Mouse (Mus musculus) thymus, adult 2 months (tissue): ENCODE results near the gene Golph3l. TPM values are rescaled to one million over a fixed set of nuclear protein-coding genes. Genes with fewer than 3 reads are reported as not detected.

Experiments used
- DNase-seq: peaks from one replicate; pipeline ENCODE4 v3.0.0; 2021
- H3K27ac ChIP-seq: fragments of 200-500 bp; 2 replicates; pipeline ENCODE4 v1.5.1; 2012; ENCODE audit warnings: low read length, control low read depth; ENCODE audit not compliant: control insufficient read depth, insufficient read depth
- H3K27me3 ChIP-seq: fragments of 200-500 bp; 2 replicates; pipeline ENCODE4 v1.6.1; 2012; ENCODE audit warnings: mild to moderate bottlenecking, low read length, moderate library complexity, mixed read lengths; ENCODE audit not compliant: control insufficient read depth, insufficient read depth
- H3K36me3 ChIP-seq: fragments of 200-500 bp; 2 replicates; pipeline ENCODE4 v1.6.1; 2012; ENCODE audit warnings: mild to moderate bottlenecking, low read length, moderate library complexity; ENCODE audit not compliant: control insufficient read depth, insufficient read depth
- H3K4me1 ChIP-seq: fragments of 200-500 bp; replicated peaks from 2 replicates; pipeline ENCODE4 v1.6.1; 2012; ENCODE audit warnings: low read length; ENCODE audit not compliant: control insufficient read depth, insufficient read depth
- H3K4me3 ChIP-seq: fragments of 200-500 bp; 2 replicates; pipeline ENCODE4 v1.5.1; 2012; ENCODE audit warnings: mild to moderate bottlenecking, low read length, control low read depth, moderate library complexity; ENCODE audit not compliant: control insufficient read depth, insufficient read depth
- CTCF ChIP-seq: fragments of 200-500 bp; IDR thresholded peaks from 2 replicates; pipeline ENCODE4 v1.5.1; 2012; ENCODE audit warnings: mild to moderate bottlenecking, control low read depth, low read length, moderate library complexity, borderline replicate concordance; ENCODE audit not compliant: control insufficient read depth, poor library complexity, insufficient read depth; ENCODE audit errors: extremely low read depth
- POLR2A ChIP-seq: fragments of 200-500 bp; IDR thresholded peaks from 2 replicates; pipeline ENCODE4 v1.6.1; 2012; ENCODE audit warnings: mild to moderate bottlenecking, low read length, control low read depth, moderate library complexity; ENCODE audit not compliant: control insufficient read depth, poor library complexity, insufficient read depth; ENCODE audit errors: extremely low read depth
- WGBS: fragments of 180-500 bp; shearing (Covaris S2); methylation state at CpG from one replicate; pipeline ENCODE4 v1.1.7; 2018; 5-methylcytosine and 5-hydroxymethylcytosine counted together
- polyA plus RNA-seq: library from polyadenylated mRNA; depleted of rRNA; stranded (reverse); fragments of >200 nt; gene quantifications from 2 replicates; pipeline ENCODE4 v1.2.3, GENCODE M21; 2012

Golph3l gene
- polyA plus RNA-seq, 1 experiment: 8.6 TPM

DNA sequence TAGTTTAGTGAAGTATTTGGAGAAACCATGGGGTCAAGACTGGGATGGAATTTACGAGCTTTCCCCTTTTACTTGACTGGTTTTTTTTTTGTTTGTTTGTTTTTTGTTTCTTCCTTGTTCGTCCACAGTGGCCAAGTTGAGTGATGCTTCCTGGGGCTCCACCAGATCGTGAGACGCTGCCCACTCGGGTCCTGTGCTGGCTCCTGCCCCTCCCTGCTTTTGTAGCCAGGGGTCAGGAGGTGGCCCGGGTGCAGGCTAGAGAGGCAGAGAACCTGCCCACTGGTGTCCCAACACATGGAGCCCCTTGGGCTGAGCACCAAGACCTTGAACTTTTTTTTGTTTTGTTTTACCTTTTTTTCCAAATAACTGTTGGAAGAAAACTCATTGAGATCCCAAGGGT lies 42.6 kb downstream of the Golph3l start:
- no peak overlapping the region for H3K4me3 ChIP-seq
- no peak overlapping the region for H3K27ac ChIP-seq
- 89% methylated on average over 6 of the region's 6 CpGs for WGBS
- DNase-seq: no peak
- no peaks in the 10 kb centered on the region for H3K4me1 ChIP-seq
- peaks cover 81% of the 10 kb centered on the region for H3K36me3 ChIP-seq
- no peak for TF ChIP-seq CTCF
- TF ChIP-seq POLR2A: no peak
- H3K27me3 ChIP-seq: no peaks in the 10 kb centered on the region

GRCm38 (mm10) chr3:95632648-95633588 lies 44.2 kb downstream of the Golph3l start:
- DNase-seq: no peak
- TF ChIP-seq POLR2A (no peak), CTCF (no peak)
- H3K27ac ChIP-seq: no peak overlapping the region; the same call in 1 of the 2 replicates
- H3K4me1 ChIP-seq: no peaks in the 10 kb centered on the region
- no peaks in the 10 kb centered on the region for H3K27me3 ChIP-seq
- WGBS: 90% methylated on average over 12 of the region's 12 CpGs
- peaks cover 73% of the 10 kb centered on the region for H3K36me3 ChIP-seq
- H3K4me3 ChIP-seq: no peak overlapping the region

DNA sequence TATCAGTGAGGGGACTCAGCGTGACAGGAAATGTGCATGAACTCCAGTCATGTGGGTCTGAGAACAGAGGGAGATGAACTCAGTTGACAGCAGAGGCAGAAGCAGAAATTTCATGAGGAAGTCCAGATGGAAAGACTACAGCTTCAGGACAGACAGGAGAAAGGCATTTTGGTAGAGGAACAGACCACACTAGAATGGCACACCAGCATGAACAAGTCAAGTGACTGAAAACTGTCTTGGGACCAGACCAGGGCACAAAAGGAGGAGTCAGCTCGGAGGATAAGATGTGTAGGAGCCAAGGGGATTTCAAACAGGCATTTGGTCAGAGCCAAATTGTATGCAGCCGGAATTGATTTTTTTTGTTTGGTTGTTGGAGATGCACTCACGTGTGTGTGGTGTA lies 46.9 kb downstream of the Golph3l start:
- Histone ChIP-seq H3K27me3 (no peaks in the 10 kb centered on the region), H3K4me3 (no peak overlapping the region), H3K27ac (no peak overlapping the region), H3K36me3 (peaks cover 47% of the 10 kb centered on the region), H3K4me1 (no peaks in the 10 kb centered on the region; the same call in 1 of the 2 replicates)
- TF ChIP-seq CTCF (no peak), POLR2A (no peak)
- WGBS: 82% methylated on average over 4 of the region's 4 CpGs
- no peak for DNase-seq

DNA sequence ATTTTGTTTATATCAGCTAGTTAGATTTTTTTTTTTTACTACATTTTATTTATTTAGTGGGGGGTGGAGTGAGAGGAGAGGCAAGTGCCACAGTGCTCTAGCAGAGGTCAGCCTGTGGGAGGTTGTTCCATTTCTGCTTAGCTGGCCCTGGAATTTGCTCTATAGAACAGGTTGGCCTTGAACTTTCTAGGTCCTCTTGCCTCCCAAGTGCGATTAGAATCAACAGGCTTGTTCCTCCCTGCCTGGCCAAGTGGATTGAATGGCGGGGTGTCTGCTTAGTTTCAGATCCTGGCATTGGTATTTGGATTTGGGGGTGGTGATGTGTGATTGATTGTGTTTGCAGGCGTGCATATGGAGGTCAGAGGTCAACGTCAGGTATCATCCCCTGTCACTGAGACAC lies 47.3 kb downstream of the Golph3l start:
- H3K36me3 ChIP-seq: peaks cover 45% of the 10 kb centered on the region

GRCm38 (mm10) chr3:95639694-95640093 lies 51.0 kb downstream of the Golph3l start:
- Histone ChIP-seq H3K4me1 (peaks cover 2% of the 10 kb centered on the region), H3K4me3 (no peak overlapping the region), H3K27me3 (no peaks in the 10 kb centered on the region), H3K36me3 (peaks cover 18% of the 10 kb centered on the region), H3K27ac (no peak overlapping the region)
- DNase-seq: no peak
- 97% methylated on average over 1 of the region's 1 CpGs for WGBS
- TF ChIP-seq POLR2A (no peak), CTCF (no peak)

More for the DNA sequence above, 47.3 kb downstream of the Golph3l start:
- no peak for DNase-seq
- Histone ChIP-seq H3K4me1 (no peaks in the 10 kb centered on the region; the same call in 1 of the 2 replicates), H3K4me3 (no peak overlapping the region), H3K27me3 (no peaks in the 10 kb centered on the region), H3K27ac (no peak overlapping the region)
- no peak for TF ChIP-seq CTCF
- WGBS: 96% methylated on average over 4 of the region's 4 CpGs

DNA sequence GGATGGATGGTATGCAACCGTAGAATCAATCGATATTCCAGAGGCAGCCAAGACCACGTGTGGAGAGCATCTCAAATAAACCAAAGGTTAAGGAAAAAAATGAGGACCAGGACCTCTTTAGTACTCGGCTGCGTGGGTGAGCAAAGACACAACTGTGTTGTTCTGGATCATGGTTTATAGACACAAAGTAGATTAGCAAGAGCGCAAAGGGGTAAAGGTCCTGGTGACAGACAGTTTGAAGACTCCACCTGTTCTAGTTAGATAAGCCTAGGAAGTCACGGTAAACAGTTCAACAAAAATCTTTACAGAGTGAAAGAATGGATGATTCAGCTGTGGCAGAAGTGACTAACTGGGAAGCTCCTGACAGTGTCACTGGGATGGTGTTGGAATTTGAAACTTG lies 54.4 kb downstream of the Golph3l start:
- Histone ChIP-seq H3K27ac (no peak overlapping the region), H3K4me3 (no peak overlapping the region), H3K27me3 (no peaks in the 10 kb centered on the region), H3K4me1 (peaks cover 8% of the 10 kb centered on the region), H3K36me3 (no peaks in the 10 kb centered on the region)
- TF ChIP-seq POLR2A (no peak), CTCF (no peak)
- DNase-seq: no peak
- WGBS: 94% methylated on average over 7 of the region's 7 CpGs
